ENCODE assay signal across 7 mouse cellular contexts in genomic region chr19:25635622-25636244, GRCm38 (mm10). TPM values are rescaled to one million over a fixed set of nuclear protein-coding genes. Genes with fewer than 3 reads are reported as not detected.
A peak's percentile ranks its signal among the peaks of the same experiment; 100 is the strongest.
DNase-seq lines count a peak whose midpoint lies in the region; ATAC-seq lines count a peak whose summit lies in the region.

No protein-coding gene starts in this region.

- peak overlapping the region; percentile 79 for H3K4me2 ChIP-seq in hindbrain, embryonic 16.5 days (ENCODE audit: low read length)

- H3K27me3 ChIP-seq in hindbrain, embryonic 16.5 days (replicated peaks; ENCODE audit: control insufficient read depth, insufficient read depth, low read length), result no peaks in the 10 kb centered on the region

- H3K4me1 ChIP-seq in hindbrain, embryonic 16.5 days (ENCODE audit: control insufficient read depth, insufficient read depth, low read depth, low read length), result no peaks in the 10 kb centered on the region

- no peaks in the 10 kb centered on the region for H3K36me3 ChIP-seq in hindbrain, embryonic 16.5 days (ENCODE audit: control insufficient read depth, insufficient read depth, low read length)

- peak overlapping the region; percentile 45 for H3K4me3 ChIP-seq in hindbrain, embryonic 16.5 days (ENCODE audit: low read length)

- peak; percentile 91 for ATAC-seq in hindbrain, embryonic 16.5 days

- DNase-seq in adrenal gland, adult 2 months, result peak; percentile 70
- peak; percentile 60 to 75 for DNase-seq in cerebellum, postnatal 25 days
- DNase-seq in gastrocnemius, adult 18-20 months (ENCODE audit: low spot score), result peak; percentile 66
- DNase-seq in layer of hippocampus, postnatal 36 days, result peak; percentile 49 to 54
- peak; percentile 53 for DNase-seq in lung, postnatal 25 days (ENCODE audit: low spot score)
- DNase-seq in right cerebral cortex, postnatal 14 days, result peak; percentile 67

- WGBS in hindbrain, embryonic 16.5 days, result 15% methylated on average over 22 of the region's 22 CpGs

- H3K27ac ChIP-seq in hindbrain, embryonic 16.5 days (ENCODE audit: low read depth, low read length), result no peak overlapping the region

- H3K9ac ChIP-seq in hindbrain, embryonic 16.5 days (ENCODE audit: low read depth, low read length), result peak overlapping the region; percentile 66

- H3K9me3 ChIP-seq in hindbrain, embryonic 16.5 days (ENCODE audit: control insufficient read depth, low read length), result no peaks in the 10 kb centered on the region

RNA-seq across cellular contexts. Expression of gene Dmrt3, which starts 25.6 kb away (rescaled TPM):
- not detected for total RNA-seq in adrenal gland, adult 2 months (2021)
- polyA plus RNA-seq in adrenal gland, adult 2 months (2012; rRNA removed), result not detected in 2 replicates
- total RNA-seq in gastrocnemius, adult 18-20 months (2021), result not detected
- 0.16 and 0.47 TPM in 2 replicates for polyA plus RNA-seq in hindbrain, embryonic 16.5 days (2015; fragmentation: Nextera tagmentation; extraction: Ambion mirVana)
- under 1 TPM; 0.65 to 0.86 TPM for total RNA-seq in layer of hippocampus, postnatal 36 days (2021)

RNA-seq across cellular contexts. Expression of gene Dmrt2, which starts 36.5 kb away (rescaled TPM):
- total RNA-seq in adrenal gland, adult 2 months (2021), result 10 to 100 TPM in 1 of 2 experiments, 1 to 10 TPM in 1; 2.5 to 11.1 TPM
- 4.3 and 8.2 TPM in 2 replicates for polyA plus RNA-seq in adrenal gland, adult 2 months (2012; rRNA removed)
- total RNA-seq in gastrocnemius, adult 18-20 months (2021), result 1 to 10 TPM; 4.9 to 5.8 TPM
- polyA plus RNA-seq in hindbrain, embryonic 16.5 days (2015; fragmentation: Nextera tagmentation; extraction: Ambion mirVana), result 0.19 TPM in 1 of 2 replicates, not detected in the other
- total RNA-seq in layer of hippocampus, postnatal 36 days (2021), result 1 to 10 TPM in 1 of 2 experiments, under 1 TPM in 1; 0.73 to 1.3 TPM
